Mouse (Mus musculus): ENCODE data around the gene Creb3l2. TPM values are rescaled to one million over a fixed set of nuclear protein-coding genes. Genes with fewer than 3 reads are reported as not detected.

The Creb3l2 gene
- total RNA-seq, 2 experiments from 2014 or later, result 6.2 to 8.1 TPM

GRCm38 (mm10) chr6:37329376-37329775 is 112.6 kb downstream of the Creb3l2 start:
- no peak overlapping the region for H3K27ac ChIP-seq
- intact Hi-C loops (cut with DNase I), result no loop called here
- DNase-seq (ENCODE audit: extremely low spot score in 1 of 2, low spot score in 2 of 2), result no peak
- TF ChIP-seq CTCF (IDR thresholded peaks at IDR 0.05), result no peak
- no peak overlapping the region for H3K4me3 ChIP-seq

GRCm38 (mm10) chr6:37328671-37329070 is 113.3 kb downstream of the Creb3l2 start:
- peak in 1 of 2 experiments; percentile 6 for DNase-seq (ENCODE audit: extremely low spot score in 1 of 2, low spot score in 2 of 2)
- no peak for TF ChIP-seq CTCF (IDR thresholded peaks at IDR 0.05)
- intact Hi-C loops (cut with DNase I), result no loop called here

GRCm38 (mm10) chr6:37327519-37327918 is 114.4 kb downstream of the Creb3l2 start:
- TF ChIP-seq CTCF (IDR thresholded peaks at IDR 0.05), result no peak
- intact Hi-C loops (cut with DNase I), result no loop called here
- H3K4me3 ChIP-seq, result no peak overlapping the region
- no peak for DNase-seq (ENCODE audit: extremely low spot score in 1 of 2, low spot score in 2 of 2)
- H3K27ac ChIP-seq, result no peak overlapping the region

More at GRCm38 (mm10) chr6:37328671-37329070, 113.3 kb downstream of the Creb3l2 start:
- Histone ChIP-seq H3K27ac (no peak overlapping the region), H3K4me3 (no peak overlapping the region)

- Histone ChIP-seq H3K27ac (no peak overlapping the region), H3K4me3 (no peak overlapping the region)
- no peak for DNase-seq (ENCODE audit: extremely low spot score in 1 of 2, low spot score in 2 of 2)
- intact Hi-C loops (cut with DNase I), result no loop called here
- TF ChIP-seq CTCF (IDR thresholded peaks at IDR 0.05), result no peak
Observed at GRCm38 (mm10) chr6:37326603-37326955, 115.4 kb downstream of the Creb3l2 start.

GRCm38 (mm10) chr6:37325906-37326602 is 115.9 kb downstream of the Creb3l2 start:
- no peak for TF ChIP-seq CTCF (IDR thresholded peaks at IDR 0.05)
- H3K27ac ChIP-seq, result no peak overlapping the region
- no peak for DNase-seq (ENCODE audit: extremely low spot score in 1 of 2, low spot score in 2 of 2)

GRCm38 (mm10) chr6:37325076-37325475 is 116.9 kb downstream of the Creb3l2 start:
- Histone ChIP-seq H3K4me3 (no peak overlapping the region), H3K27ac (no peak overlapping the region)
- intact Hi-C loops (cut with DNase I), result no loop called here
- no peak for TF ChIP-seq CTCF (IDR thresholded peaks at IDR 0.05)
- no peak for DNase-seq (ENCODE audit: extremely low spot score in 1 of 2, low spot score in 2 of 2)

More at GRCm38 (mm10) chr6:37325906-37326602, 115.9 kb downstream of the Creb3l2 start:
- intact Hi-C loops (cut with DNase I), result no loop called here
- H3K4me3 ChIP-seq, result no peak overlapping the region

GRCm38 (mm10) chr6:37322641-37323040 is 119.3 kb downstream of the Creb3l2 start:
- Histone ChIP-seq H3K4me3 (no peak overlapping the region), H3K27ac (no peak overlapping the region)
- no peak for TF ChIP-seq CTCF (IDR thresholded peaks at IDR 0.05)
- DNase-seq (ENCODE audit: extremely low spot score in 1 of 2, low spot score in 2 of 2), result no peak
- intact Hi-C loops (cut with DNase I), result no loop called here

- H3K4me3 ChIP-seq, result no peak overlapping the region
- 0 out of 2 replicates have a peak overlapping the region, but pooled peaks have one; percentile 21 for H3K27ac ChIP-seq
- intact Hi-C loops (cut with DNase I), result no loop called here
- DNase-seq (ENCODE audit: extremely low spot score in 1 of 2, low spot score in 2 of 2), result peak in 1 of 2 experiments; percentile 51
- peak; percentile 52 for TF ChIP-seq CTCF (IDR thresholded peaks at IDR 0.05)
Observed at GRCm38 (mm10) chr6:37322088-37322487, 119.9 kb downstream of the Creb3l2 start.

- intact Hi-C loops (cut with DNase I), result no loop called here
- no peak for DNase-seq (ENCODE audit: extremely low spot score in 1 of 2, low spot score in 2 of 2)
- TF ChIP-seq CTCF (IDR thresholded peaks at IDR 0.05), result no peak
- Histone ChIP-seq H3K4me3 (no peak overlapping the region), H3K27ac (no peak overlapping the region)
Observed at GRCm38 (mm10) chr6:37317904-37318303, 124.0 kb downstream of the Creb3l2 start.

GRCm38 (mm10) chr6:37315440-37315839 is 126.5 kb downstream of the Creb3l2 start:
- Histone ChIP-seq H3K27ac (no peak overlapping the region), H3K4me3 (no peak overlapping the region)
- intact Hi-C loops (cut with DNase I), result no loop called here
- TF ChIP-seq CTCF (IDR thresholded peaks at IDR 0.05), result no peak
- no peak for DNase-seq (ENCODE audit: extremely low spot score in 1 of 2, low spot score in 2 of 2)

- no peak for DNase-seq (ENCODE audit: extremely low spot score in 1 of 2, low spot score in 2 of 2)
- no peak overlapping the region for H3K4me3 ChIP-seq
- H3K27ac ChIP-seq, result no peak overlapping the region
- no peak for TF ChIP-seq CTCF (IDR thresholded peaks at IDR 0.05)
- intact Hi-C loops (cut with DNase I), result no loop called here
Observed at GRCm38 (mm10) chr6:37310601-37311000, 131.3 kb downstream of the Creb3l2 start.

- no peak for TF ChIP-seq CTCF (IDR thresholded peaks at IDR 0.05)
Observed at GRCm38 (mm10) chr6:37306616-37307015, 135.3 kb downstream of the Creb3l2 start.

GRCm38 (mm10) chr6:37300492-37300891 is 141.5 kb downstream of the Creb3l2 start:
- intact Hi-C loops (cut with DNase I), result loop anchor here (1.0 kb wide), 1 partner anchor 203 kb away; no protein-coding TSS in a partner anchor
- no peak for TF ChIP-seq CTCF (IDR thresholded peaks at IDR 0.05)
- DNase-seq (ENCODE audit: extremely low spot score in 1 of 2, low spot score in 2 of 2), result no peak
- peak overlapping the region; percentile 72 for H3K4me3 ChIP-seq
- peak overlapping the region; percentile 91 for H3K27ac ChIP-seq

More at GRCm38 (mm10) chr6:37306616-37307015, 135.3 kb downstream of the Creb3l2 start:
- no peak for DNase-seq (ENCODE audit: extremely low spot score in 1 of 2, low spot score in 2 of 2)
- H3K4me3 ChIP-seq, result no peak overlapping the region
- intact Hi-C loops (cut with DNase I), result no loop called here
- H3K27ac ChIP-seq, result no peak overlapping the region
